Mouse (Mus musculus) E14TG2a.4 (cell line): ENCODE measurements around the gene Stoml1.

Experiments
- CTCF ChIP-seq: conservative IDR thresholded peaks from 2 replicates; pipeline ENCODE4 v1.5.1; 2014; ENCODE audit warnings: low read length
- POU5F1 ChIP-seq: IDR thresholded peaks from 2 replicates; pipeline ENCODE4 v1.6.1; 2014; ENCODE audit warnings: low read length, borderline replicate concordance

DNA sequence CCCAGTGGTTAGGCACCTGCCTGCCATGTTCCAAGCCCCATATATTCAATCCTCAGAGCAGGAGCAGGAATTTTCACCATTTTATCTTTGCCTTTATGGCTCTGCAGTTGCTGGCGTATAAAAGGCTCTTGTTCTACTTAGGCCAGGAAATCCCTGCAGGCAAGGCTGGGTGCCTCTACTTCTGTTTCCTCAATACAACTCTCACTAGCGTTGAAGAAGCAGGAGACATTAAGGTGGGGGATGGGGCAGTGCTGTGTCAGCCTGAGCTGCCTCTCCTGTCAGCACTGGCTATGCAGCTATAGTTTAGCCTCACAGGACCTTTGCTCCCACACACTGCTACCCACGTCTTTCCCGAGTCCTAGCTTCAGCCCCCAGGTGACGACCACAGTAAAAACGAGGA, 21.2 kb upstream of the Stoml1 start:
- TF ChIP-seq CTCF (no peak), POU5F1 (no peak)
